30 mouse cellular contexts compared by ENCODE assay signal in the genomic region with DNA sequence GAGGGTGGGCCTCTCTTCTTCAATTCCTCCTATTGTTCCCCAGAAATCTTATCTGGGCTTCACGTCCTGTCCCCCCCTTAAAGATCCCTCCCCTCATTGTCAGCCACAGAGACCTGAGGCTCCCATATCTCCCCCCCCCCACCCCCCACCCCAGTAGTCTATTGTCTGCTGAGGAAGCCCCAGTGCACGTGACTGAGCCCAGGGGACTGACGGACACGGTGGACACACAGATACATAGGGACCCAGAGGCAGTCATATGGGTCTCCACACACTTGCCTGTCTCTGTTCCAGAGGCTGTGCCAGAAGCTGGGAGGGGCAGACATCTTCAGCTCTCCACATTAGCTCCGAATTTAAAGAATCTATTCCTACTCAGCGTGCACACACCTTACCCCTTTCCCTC. TPM values are rescaled to one million over a fixed set of nuclear protein-coding genes. Genes with fewer than 3 reads are reported as not detected.
DNase-seq lines count a peak whose midpoint lies in the region; ATAC-seq and TF ChIP-seq lines count a peak whose summit lies in the region.
"Had no signal": no experiment of that assay in that cellular context is flagged by ENCODE, and none has a peak within 500 bp of the region (broad histone marks: within the 10 kb centered on the region; RNA-seq: fewer than 3 reads in every experiment).

No protein-coding gene starts in this region.

- H3K4me3 ChIP-seq in embryonic fibroblast, embryonic 13.5 days (ENCODE audit: insufficient read depth, low read length) = no peak overlapping the region
- H3K4me3 ChIP-seq in heart, embryonic 15.5 days = peak overlapping the region; percentile 13; the same call in 1 of the 2 replicates
- H3K4me3 ChIP-seq: embryonic facial prominence, embryonic 10.5 days; embryonic facial prominence, embryonic 15.5 days; forebrain, embryonic 13.5 days; hindbrain, embryonic 10.5 days; hindbrain, embryonic 15.5 days; kidney, embryonic 15.5 days; limb, embryonic 13.5 days; liver, embryonic 13.5 days; stomach, embryonic 15.5 days had no signal

- peak; percentile 48 for TF ChIP-seq POLR2A in embryonic fibroblast, embryonic 13.5 days (IDR thresholded peaks at IDR 0.05; ENCODE audit: low read depth, low read length)

- H3K27ac ChIP-seq in embryonic fibroblast, embryonic 13.5 days (ENCODE audit: insufficient read depth, low read length) = no peak overlapping the region
- H3K27ac ChIP-seq in heart, embryonic 15.5 days = no peak overlapping the region
- H3K27ac ChIP-seq: embryonic facial prominence, embryonic 10.5 days; embryonic facial prominence, embryonic 15.5 days; forebrain, embryonic 13.5 days; hindbrain, embryonic 10.5 days; hindbrain, embryonic 15.5 days; kidney, embryonic 15.5 days; limb, embryonic 13.5 days; liver, embryonic 13.5 days; stomach, embryonic 15.5 days had no signal

- H3K9me3 ChIP-seq in heart, embryonic 15.5 days (replicated peaks) = no peaks in the 10 kb centered on the region
- H3K9me3 ChIP-seq: embryonic facial prominence, embryonic 10.5 days; embryonic facial prominence, embryonic 15.5 days; forebrain, embryonic 13.5 days; hindbrain, embryonic 10.5 days; hindbrain, embryonic 15.5 days; kidney, embryonic 15.5 days; limb, embryonic 13.5 days; liver, embryonic 13.5 days; stomach, embryonic 15.5 days had no signal

- H3K9ac ChIP-seq in heart, embryonic 15.5 days = no peak overlapping the region
- H3K9ac ChIP-seq: embryonic facial prominence, embryonic 15.5 days; forebrain, embryonic 13.5 days; hindbrain, embryonic 15.5 days; kidney, embryonic 15.5 days; limb, embryonic 13.5 days; liver, embryonic 13.5 days; stomach, embryonic 15.5 days had no signal

- peak overlapping the region; percentile 41 for H3K4me2 ChIP-seq in heart, embryonic 15.5 days
- H3K4me2 ChIP-seq: forebrain, embryonic 13.5 days; hindbrain, embryonic 15.5 days; kidney, embryonic 15.5 days; limb, embryonic 13.5 days; liver, embryonic 13.5 days; stomach, embryonic 15.5 days had no signal

- peaks cover 2% of the 10 kb centered on the region for H3K36me3 ChIP-seq in heart, embryonic 15.5 days
- H3K36me3 ChIP-seq: hindbrain, embryonic 15.5 days; liver, embryonic 13.5 days had no signal

- 56% methylated on average over 6 of the region's 6 CpGs for WGBS in heart, embryonic 15.5 days

- ATAC-seq in heart, embryonic 15.5 days (replicated peaks; ENCODE audit: insufficient number of reproducible peaks, insufficient read depth, low FRiP score, low read depth) = no peak
- ATAC-seq: forebrain, embryonic 13.5 days; inflammation-experienced regulatory T-cells, adult 6 months; Patski had no signal

- H3K27me3 ChIP-seq in heart, embryonic 15.5 days = peaks cover 88% of the 10 kb centered on the region
- H3K27me3 ChIP-seq: Patski had no signal

- 0 out of 2 replicates have a peak, but pooled peaks cover 4% of the 10 kb centered on the region for H3K4me1 ChIP-seq in embryonic fibroblast, embryonic 13.5 days (ENCODE audit: control insufficient read depth, insufficient read depth, low read length)
- peaks cover 39% of the 10 kb centered on the region for H3K4me1 ChIP-seq in heart, embryonic 15.5 days (replicated peaks)

- peak; percentile 2 for DNase-seq in gastrocnemius, postnatal 10 days
- DNase-seq in gastrocnemius, postnatal 4 days (ENCODE audit: low spot score in 2 of 2) = no peak
- peak; percentile 48 to 72 for DNase-seq in heart, adult 9 months (ENCODE audit: low spot score in 2 of 2)
- no peak for DNase-seq in heart, postnatal 4 days
- no peak for DNase-seq in testis, postnatal 10 days (ENCODE audit: low spot score)
- no peak for DNase-seq in spleen, adult 18-20 months
- DNase-seq: adrenal gland, postnatal 14 days; cerebellum, adult 18-20 months; cerebellum, postnatal 14 days; kidney, adult 18-20 months; liver, embryonic 13.5 days; lung, adult 18-20 months; lung, postnatal 10 days; midbrain, embryonic 14.5 days; retina, postnatal 1 day; right cerebral cortex, postnatal 14 days; thymus, postnatal 14 days had no signal

- no peak for TF ChIP-seq CTCF in embryonic fibroblast, embryonic 13.5 days (IDR thresholded peaks at IDR 0.05; ENCODE audit: borderline replicate concordance, insufficient read depth, low read length)

RNA-seq across cellular contexts. Expression of a gene that starts 1.1 kb away (rescaled TPM):
- total RNA-seq in gastrocnemius, postnatal 10 days (2021) = 1 to 10 TPM; 3.0 to 6.1 TPM
- 1 to 10 TPM; 3.8 to 4.3 TPM for total RNA-seq in gastrocnemius, postnatal 4 days (2021)
- 10 to 100 TPM; 25.7 to 31.8 TPM for total RNA-seq in heart, postnatal 4 days (2021)
- 2.2 and 2.8 TPM in 2 replicates for polyA plus RNA-seq in embryonic fibroblast, embryonic 13.5 days (2011; ENCODE audit: insufficient read length, low read depth, missing spikeins)
- polyA plus RNA-seq in heart, embryonic 15.5 days (2015; fragmentation: Nextera tagmentation; extraction: Ambion mirVana) = 15.6 and 16.7 TPM in 2 replicates

RNA-seq across cellular contexts. Expression of a gene that starts 8.3 kb away (rescaled TPM):
- 10 to 100 TPM; 16.2 to 26.2 TPM for total RNA-seq in gastrocnemius, postnatal 10 days (2021)
- 10 to 100 TPM; 40.4 to 43.0 TPM for total RNA-seq in gastrocnemius, postnatal 4 days (2021)
- 10 to 100 TPM; 19.9 to 21.0 TPM for total RNA-seq in heart, postnatal 4 days (2021)
- 187 TPM in 2 replicates for polyA plus RNA-seq in embryonic fibroblast, embryonic 13.5 days (2011; ENCODE audit: insufficient read length, low read depth, missing spikeins)
- polyA plus RNA-seq in heart, embryonic 15.5 days (2015; fragmentation: Nextera tagmentation; extraction: Ambion mirVana) = 24.7 and 32.5 TPM in 2 replicates
- total RNA-seq: monocyte, adult 5-6 weeks had no signal

RNA-seq across cellular contexts. Expression of a gene that starts 14.0 kb away (rescaled TPM):
- 10 to 100 TPM; 28.8 to 37.6 TPM for total RNA-seq in gastrocnemius, postnatal 10 days (2021)
- 10 to 100 TPM; 43.8 to 49.7 TPM for total RNA-seq in gastrocnemius, postnatal 4 days (2021)
- total RNA-seq in heart, postnatal 4 days (2021) = 10 to 100 TPM; 50.0 to 53.8 TPM
- 62.3 and 82.0 TPM in 2 replicates for polyA plus RNA-seq in embryonic fibroblast, embryonic 13.5 days (2011; ENCODE audit: insufficient read length, low read depth, missing spikeins)
- 63.5 and 86.0 TPM in 2 replicates for polyA plus RNA-seq in heart, embryonic 15.5 days (2015; fragmentation: Nextera tagmentation; extraction: Ambion mirVana)

RNA-seq across cellular contexts. Expression of a gene that starts 16.5 kb away (rescaled TPM):
- total RNA-seq in gastrocnemius, postnatal 10 days (2021) = 1 to 10 TPM; 1.6 to 3.3 TPM
- total RNA-seq in gastrocnemius, postnatal 4 days (2021) = 1 to 10 TPM; 3.4 to 3.6 TPM
- total RNA-seq in heart, postnatal 4 days (2021) = 1 to 10 TPM; 2.2 to 2.7 TPM
- 28.3 and 39.3 TPM in 2 replicates for polyA plus RNA-seq in embryonic fibroblast, embryonic 13.5 days (2011; ENCODE audit: insufficient read length, low read depth, missing spikeins)
- polyA plus RNA-seq in heart, embryonic 15.5 days (2015; fragmentation: Nextera tagmentation; extraction: Ambion mirVana) = 1.5 and 5.7 TPM in 2 replicates

RNA-seq across cellular contexts. Expression of a gene that starts 29.8 kb away (rescaled TPM):
- total RNA-seq in gastrocnemius, postnatal 10 days (2021) = 1 to 10 TPM; 8.5 to 9.6 TPM
- total RNA-seq in gastrocnemius, postnatal 4 days (2021) = 10 to 100 TPM; 11.5 to 12.7 TPM
- 10 to 100 TPM; 25.7 to 26.6 TPM for total RNA-seq in heart, postnatal 4 days (2021)
- 24.3 and 25.2 TPM in 2 replicates for polyA plus RNA-seq in embryonic fibroblast, embryonic 13.5 days (2011; ENCODE audit: insufficient read length, low read depth, missing spikeins)
- 23.2 and 27.0 TPM in 2 replicates for polyA plus RNA-seq in heart, embryonic 15.5 days (2015; fragmentation: Nextera tagmentation; extraction: Ambion mirVana)

Comparison
In these comparisons a context has a peak if more than half of its experiments do, and no peak if none do; other contexts are left out.
1. DNase-seq: peak in gastrocnemius, postnatal 10 days (single experiment) and heart, adult 9 months (2 of 2); none in gastrocnemius, postnatal 4 days (0 of 2), heart, postnatal 4 days (single experiment), testis, postnatal 10 days (single experiment) and spleen, adult 18-20 months (0 of 2).